Mouse (Mus musculus) lung, postnatal 14 days (tissue): ENCODE measurements at regions not wholly inside any gene's neighbourhood (a gene's known extent, or its start where the extent isn't known, plus 50 kb on each side); places are given as distances from the start of the nearest gene placed in this dataset.

ENCODE experiments used
- DNase-seq: peaks from one replicate; pipeline ENCODE4 v3.0.0; 2021

- DNase-seq: no peak
Measured at GRCm38 (mm10) chr19:55985518-55985917, 243.9 kb downstream of the Tcf7l2 start.

DNA sequence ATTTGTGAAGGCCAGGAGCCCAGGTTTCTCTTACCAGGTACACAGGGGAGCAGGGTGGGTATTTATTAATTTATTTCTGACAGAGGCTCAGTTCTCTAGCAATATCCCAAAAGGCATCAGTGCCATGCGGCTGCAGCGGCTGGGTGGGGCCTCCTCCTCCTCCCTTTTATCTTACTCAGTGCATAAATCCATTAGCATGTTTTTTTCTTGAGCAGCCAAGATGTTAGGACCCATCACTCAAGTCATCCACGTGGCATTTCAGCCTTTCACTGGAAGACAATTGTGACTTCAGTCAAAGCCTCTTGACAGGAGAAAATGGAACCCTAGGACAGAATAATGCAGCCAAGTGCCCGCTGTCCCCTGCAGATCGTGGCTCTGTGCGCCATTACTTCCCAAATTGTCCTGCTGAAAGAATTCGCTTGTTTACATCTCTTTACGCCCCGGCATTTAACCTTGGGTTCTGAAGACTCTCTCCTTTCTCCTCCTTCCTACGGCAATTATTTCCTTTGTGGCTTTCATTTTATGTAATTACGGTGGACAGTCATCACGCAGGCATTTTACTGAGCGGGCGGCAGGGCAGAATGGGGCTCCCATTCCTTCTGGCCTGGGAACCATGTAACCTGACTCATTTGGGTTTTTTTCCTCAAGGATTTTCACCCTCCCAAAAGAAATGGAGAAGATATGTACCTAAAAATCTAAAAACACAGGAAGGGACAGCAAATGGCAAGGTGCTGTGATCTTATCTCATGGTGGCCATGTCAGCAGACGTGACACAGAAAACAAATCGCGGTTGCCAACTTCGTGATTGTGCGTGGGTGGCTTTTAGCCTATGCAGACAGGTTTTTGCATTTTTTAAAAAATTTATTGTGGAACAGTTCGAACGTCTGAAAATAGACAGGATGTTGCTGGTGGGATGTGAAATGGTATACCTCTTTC lies 250.4 kb downstream of the Tcf7l2 start:
- no peak for DNase-seq

DNA sequence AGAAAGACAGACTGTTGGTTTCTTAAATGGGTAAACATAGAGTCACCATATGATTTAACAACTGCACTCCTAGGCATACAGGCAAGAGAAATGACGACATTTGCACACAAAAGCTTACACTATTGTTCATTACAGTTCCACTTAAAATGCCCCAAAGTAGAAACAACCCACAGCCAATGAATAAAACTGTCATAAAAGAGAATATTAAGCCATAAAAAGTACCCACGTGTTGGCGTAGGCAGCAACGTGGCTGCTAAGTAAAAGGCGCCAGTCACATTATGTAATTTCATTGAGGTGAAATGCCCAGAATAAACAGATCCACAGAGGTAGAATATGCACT lies 251.1 kb downstream of the Tcf7l2 start:
- DNase-seq: no peak

DNA sequence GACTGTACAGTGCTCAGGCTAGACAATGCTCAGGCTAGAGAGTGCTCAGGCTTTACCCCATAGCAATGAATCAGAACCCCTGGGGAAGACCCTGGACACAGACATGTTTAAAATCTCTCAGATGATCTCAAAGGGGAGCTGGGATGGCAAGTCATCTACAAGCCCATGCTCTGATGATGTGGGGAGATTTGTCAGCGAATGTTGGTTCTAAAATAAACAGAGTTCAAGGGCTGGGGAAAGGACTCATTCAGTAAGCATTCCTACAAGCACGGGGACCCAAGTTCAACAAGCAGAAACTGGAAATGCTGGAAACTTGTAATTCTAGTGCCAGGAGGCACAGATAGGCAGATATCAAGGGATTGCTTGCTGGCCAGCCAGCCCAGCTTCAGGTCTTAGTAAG lies 254.1 kb downstream of the Tcf7l2 start:
- DNase-seq: no peak

DNA sequence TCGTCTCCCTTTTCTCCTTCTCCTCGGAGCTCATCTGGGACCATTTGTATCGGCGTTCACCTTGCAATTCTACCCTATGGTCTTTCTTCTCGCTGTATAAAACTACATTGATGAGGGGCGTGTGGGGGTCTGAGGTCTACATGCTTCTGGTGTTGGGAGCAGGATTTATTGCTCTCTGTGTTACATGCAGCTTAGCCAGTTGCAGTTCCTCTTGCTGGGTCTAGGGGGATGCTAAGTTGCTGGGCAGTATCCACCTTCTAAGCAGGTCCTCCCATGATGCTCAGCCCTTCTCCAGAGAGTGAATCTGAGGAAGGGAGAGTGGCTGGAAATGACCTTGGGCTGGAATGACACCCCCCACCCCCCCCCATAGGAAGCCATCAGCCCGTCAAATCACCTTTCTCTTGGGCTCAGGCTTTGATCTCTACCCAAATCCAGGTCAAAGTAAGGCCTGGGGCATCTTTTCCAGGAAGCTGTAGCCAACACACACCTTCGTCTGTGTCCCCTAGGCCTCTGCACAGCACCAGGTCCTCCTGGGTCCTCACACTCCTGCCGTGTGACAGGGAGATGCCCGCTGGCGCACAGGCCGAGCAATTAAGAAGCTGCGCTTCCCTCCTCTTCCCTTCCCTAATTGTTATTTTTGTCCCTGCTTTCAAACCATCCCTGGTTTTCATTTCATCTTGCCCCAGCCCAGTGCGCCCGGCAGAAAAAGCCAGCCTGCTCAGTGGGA lies 257.0 kb downstream of the Tcf7l2 start:
- DNase-seq: no peak

DNA sequence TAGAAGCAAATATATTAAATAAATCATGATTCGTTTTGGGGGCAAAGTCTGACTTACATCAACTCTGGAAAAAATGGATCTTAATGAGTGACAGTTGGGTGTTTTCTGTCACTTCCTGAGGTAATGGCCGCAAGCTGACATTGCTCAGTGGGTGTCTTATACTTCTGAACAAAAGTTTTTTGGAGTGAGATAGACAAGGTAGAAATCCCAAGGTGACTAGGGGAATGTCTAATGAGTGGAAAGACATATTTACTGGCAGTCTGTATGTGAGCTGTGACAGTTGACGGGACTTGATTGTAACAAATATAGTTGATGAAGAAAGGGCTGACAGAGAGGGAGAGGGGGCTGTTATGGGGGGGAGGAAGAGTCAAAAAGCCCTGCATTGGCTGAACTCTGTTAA lies 257.8 kb downstream of the Tcf7l2 start:
- no peak for DNase-seq

DNA sequence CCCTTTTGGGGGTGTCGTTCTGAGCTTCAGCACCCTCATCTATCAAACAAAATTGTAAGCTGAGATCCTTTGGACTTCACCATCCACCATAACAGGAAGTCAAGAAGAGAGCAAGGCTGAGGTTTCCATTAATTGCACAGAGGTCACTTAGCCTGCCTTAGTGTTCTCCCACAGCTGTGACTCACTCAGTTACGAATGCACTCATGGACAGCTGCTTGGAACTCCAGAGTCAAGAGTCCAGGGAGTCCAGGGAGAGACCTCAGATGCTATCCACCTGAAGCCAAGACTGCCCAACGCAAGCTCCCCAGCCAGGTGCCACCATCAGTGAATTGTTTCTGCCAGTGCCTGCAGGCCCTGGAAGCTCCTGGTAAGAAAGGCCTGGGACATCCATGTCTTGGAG lies 259.8 kb downstream of the Tcf7l2 start:
- no peak for DNase-seq

- DNase-seq: no peak
Measured at GRCm38 (mm10) chr19:56005886-56006285, 264.3 kb downstream of the Tcf7l2 start.

DNA sequence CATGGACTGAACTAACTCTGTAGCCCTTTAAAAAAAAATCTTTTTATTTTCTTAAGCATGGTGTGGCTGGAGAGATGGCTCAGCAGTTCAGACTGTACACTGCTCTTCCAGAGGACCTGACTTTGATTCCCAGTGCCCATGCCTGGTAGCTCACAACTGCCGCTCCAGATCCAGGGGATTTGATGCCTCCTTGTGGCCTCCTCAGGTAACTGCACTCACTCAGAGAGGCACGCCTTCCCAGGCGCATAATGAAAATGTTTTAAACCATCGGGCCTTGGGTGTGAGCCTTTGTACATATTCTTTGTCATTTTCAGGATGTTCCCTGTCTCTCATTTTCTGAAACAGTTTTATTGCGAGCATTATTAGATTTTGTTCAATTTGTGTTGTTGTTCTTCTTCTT lies 265.8 kb downstream of the Tcf7l2 start:
- DNase-seq: no peak

GRCm38 (mm10) chr19:56010766-56011165 lies 269.1 kb downstream of the Tcf7l2 start:
- DNase-seq: no peak

DNA sequence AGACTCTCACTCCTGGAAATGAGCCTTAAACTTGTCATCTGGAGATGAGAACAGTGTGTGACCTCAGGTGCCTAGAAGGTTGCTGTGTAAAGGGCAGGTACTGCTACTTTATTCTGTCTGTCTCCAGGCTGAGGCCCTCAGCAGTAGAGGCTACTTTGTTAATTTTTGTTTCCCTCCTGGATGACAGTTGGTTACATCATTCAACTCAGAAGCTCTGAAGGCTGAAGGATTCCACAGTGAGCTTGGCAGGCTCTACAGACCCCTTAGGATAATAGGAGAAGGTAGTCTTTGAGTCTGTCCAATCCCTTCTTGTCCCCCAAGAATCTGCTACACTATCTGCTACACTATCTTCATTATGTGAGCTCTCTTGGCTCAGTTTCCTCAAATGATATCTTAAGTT lies 269.7 kb downstream of the Tcf7l2 start:
- no peak for DNase-seq

- DNase-seq: no peak
Measured at GRCm38 (mm10) chr19:56016548-56017346, 270.2 kb upstream of the Habp2 start.

DNA sequence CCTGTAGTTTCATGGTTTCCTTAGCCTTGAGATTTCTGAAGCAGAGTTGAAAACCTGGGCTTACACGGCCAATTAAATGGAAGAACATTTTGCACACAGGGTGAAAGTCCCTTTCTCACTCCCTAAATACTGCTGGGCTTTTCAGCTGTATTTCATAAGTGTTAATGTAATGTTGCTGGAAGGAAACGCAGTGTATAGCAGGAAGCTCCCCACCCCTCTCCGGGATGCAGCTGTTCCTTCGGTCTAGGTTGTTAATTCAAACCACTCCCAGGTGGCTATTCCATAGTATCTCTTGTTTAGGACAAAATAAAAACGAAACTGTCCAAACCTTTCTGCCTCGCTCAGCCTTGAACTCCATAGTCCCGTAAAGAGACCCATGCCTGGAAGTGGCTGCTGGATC lies 269.4 kb upstream of the Habp2 start:
- DNase-seq: no peak

DNA sequence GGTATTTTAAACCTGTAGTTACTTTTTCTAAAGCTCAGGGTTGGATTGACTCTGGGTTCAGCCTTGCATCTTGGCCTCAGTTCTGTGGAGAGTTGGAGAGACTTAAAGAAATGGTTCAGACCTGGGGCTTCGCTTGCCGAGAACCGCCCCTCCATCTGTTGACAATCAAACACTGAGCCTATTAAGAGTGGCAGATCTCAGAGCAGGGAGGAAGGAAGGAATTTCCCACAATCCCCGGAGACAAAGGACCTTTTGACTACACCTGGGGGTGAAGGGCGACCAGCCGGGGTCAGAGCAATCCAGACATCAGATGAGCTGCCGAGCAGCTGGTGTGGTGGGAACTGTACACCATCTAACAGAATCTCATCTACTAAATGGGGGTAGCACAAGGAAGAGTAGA lies 267.8 kb upstream of the Habp2 start:
- no peak for DNase-seq

DNA sequence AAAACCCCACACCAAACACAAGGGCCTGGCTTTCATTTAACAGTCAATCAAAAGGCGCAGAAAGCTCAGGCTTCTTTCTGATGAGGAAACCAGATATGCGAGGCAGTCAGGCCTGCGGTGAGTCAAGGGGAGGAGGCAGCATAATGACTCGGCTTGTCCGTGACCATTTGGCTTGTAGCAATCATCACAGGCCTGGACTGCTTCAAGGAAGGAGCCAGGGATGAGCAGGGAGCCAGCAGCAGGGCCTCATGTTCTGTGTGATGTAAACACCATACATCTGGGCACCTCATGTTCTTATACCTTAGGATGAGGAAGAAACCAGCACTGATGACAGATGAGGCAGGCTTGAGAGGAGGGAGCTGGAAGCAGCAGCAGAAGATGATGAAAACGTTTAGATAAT lies 264.6 kb upstream of the Habp2 start:
- no peak for DNase-seq

DNA sequence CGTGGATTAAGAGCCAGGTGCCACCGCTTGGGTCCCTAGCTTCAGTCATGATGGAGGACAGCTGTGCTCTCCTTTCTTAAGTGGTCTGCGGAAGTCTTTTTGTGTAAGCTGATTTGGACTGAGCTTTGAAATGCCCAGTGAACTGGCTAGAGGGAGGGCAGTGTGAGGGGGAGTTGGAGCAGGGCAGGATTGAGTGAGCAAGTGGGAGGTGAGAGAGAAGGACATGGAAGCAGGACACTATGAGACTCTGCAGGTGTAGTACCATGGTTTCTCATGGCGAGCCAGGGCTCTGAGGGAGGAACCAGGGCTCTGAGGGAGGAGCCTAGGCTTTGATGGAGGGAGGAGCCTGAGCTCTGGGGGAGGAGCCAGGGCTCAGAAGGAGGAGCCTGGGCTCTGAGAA lies 262.3 kb upstream of the Habp2 start:
- DNase-seq: no peak

- no peak for DNase-seq
Measured at GRCm38 (mm10) chr19:56029428-56030281, 257.3 kb upstream of the Habp2 start.

DNA sequence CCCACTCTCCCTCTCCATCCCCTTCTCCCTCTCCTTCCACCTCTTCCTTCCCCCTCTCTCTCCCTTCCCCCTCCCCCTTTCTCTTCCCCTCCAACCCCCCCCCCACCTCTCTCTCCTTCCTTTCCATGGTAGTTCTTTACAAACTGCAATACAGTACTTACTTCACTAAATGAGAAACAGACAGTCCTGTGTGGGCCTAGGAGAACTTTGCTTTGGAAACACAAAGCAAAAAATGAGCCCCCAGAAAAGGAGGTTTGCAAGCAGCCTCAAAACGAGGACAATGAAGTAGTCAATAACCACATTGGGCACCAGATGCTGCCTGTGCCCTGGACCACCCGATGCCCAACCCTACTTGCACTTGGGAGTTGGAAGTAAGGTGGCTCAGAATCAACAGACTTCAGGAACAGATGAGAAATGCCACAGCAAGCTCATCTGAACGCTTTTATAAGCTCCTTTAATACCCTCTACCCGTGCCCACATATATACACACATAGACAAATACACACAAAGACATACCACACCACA lies 256.5 kb upstream of the Habp2 start:
- no peak for DNase-seq

- DNase-seq: no peak
Measured at GRCm38 (mm10) chr19:56034552-56034951, 252.4 kb upstream of the Habp2 start.

- no peak for DNase-seq
Measured at GRCm38 (mm10) chr19:56037584-56037983, 249.4 kb upstream of the Habp2 start.

DNA sequence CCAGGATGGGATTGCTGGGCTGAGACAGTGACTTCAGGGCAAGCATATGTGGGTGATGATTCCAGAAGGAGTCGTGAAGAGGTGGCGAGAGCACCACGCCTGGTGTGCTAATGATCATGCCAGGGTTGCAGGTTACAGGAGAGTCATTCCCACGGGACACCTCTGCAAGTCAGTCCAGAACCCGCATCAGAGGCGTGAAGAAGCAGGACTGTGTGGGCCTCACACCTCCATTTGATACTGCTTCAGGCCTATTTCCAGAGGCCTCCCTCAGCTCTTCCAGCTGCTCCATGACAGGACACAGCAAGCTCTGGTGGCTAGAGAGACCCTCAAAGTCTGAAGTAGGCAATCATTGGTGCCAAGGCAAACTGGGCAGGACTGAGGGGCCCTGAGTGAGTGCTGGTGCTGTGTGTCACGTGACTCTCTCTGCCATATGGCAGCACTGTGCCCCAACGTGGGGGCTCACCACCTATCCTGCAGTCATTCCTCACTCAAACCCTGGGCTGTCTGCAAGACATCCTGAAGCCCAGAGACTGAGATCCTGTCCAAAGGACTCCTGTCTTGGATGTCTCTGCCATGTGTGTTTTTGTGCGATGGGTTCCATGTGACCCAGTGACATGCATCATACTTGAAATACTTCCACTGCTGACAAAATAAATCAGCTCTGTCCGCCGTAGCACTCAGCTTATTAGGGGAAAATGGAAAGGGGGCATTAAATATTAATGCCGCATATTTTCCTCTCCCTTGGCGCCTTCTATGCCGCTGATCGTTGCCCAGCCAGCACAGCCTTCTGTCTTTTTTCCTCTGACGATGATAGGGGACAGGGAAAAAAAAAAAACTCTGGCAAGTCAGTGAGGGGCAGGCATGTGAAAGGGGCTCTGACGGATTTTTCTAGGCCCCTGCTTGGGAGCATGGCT lies 247.6 kb upstream of the Habp2 start:
- no peak for DNase-seq
